Mouse (Mus musculus) heart, postnatal 25 days (tissue): Measurements from ENCODE around the gene Wbp11. TPM values are rescaled to one million over a fixed set of nuclear protein-coding genes. Genes with fewer than 3 reads are reported as not detected.
"Not testable (repeated sequence)": the region's sequence is repeated elsewhere in the genome, so short reads cannot be mapped to it uniquely, and the experiment has no call there.

ENCODE experiments used
- DNase-seq: peaks from one replicate; pipeline ENCODE4 v3.0.0; 2022; ENCODE audit warnings: low spot score
- intact Hi-C: fragments of 180-260 bp; cut with DNase I; formaldehyde crosslinking; loops from one replicate; pipeline ENCODE4 v1.15.1; 2025
- total RNA-seq, 2 experiments: library from RNA; stranded (reverse); gene quantifications; 2 replicates each; pipeline ENCODE4 v1.2.3; 2021

The Wbp11 gene
- total RNA-seq, 2 experiments from 2014 or later, result 57.0 to 63.3 TPM

GRCm38 (mm10) chr6:136806819-136807218 is 21.2 kb downstream of the Wbp11 start:
- no peak for DNase-seq
- intact Hi-C loops, result loop anchor here (10.0 kb wide), 1 partner anchor 928 kb away; the partner anchor contains the start of gene Strap

GRCm38 (mm10) chr6:136805409-136805775 is 22.6 kb downstream of the Wbp11 start:
- DNase-seq, result no peak
- intact Hi-C loops, result loop anchor here (10.0 kb wide), 1 partner anchor 929 kb away; the partner anchor contains the start of gene Strap

- intact Hi-C loops, result loop anchor here (1.0 to 10.0 kb wide), 2 partner anchors 22 to 930 kb away; partner anchors contain the start of genes BC049715 and Strap
- no peak for DNase-seq
Measured at GRCm38 (mm10) chr6:136804705-136805408, 23.2 kb downstream of the Wbp11 start.

- intact Hi-C loops, result loop anchor here (1.0 to 10.0 kb wide), 2 partner anchors 23 to 931 kb away; partner anchors contain the start of genes BC049715 and Strap
- DNase-seq, result peak; percentile 91
Measured at GRCm38 (mm10) chr6:136803739-136804633, 24.0 kb downstream of the Wbp11 start, which contains the start of gene Hist4h4. Gene Hist4h4, minus strand, starts transcription at chr6:136804415.

- DNase-seq, result no peak
- intact Hi-C loops, result loop anchor here (10.0 kb wide), 1 partner anchor 932 kb away; the partner anchor contains the start of gene Strap
Measured at GRCm38 (mm10) chr6:136803093-136803738, 24.8 kb downstream of the Wbp11 start.

- intact Hi-C loops, result loop anchor here (10.0 kb wide), 1 partner anchor 934 kb away; the partner anchor contains the start of gene Strap
- DNase-seq, result no peak
Measured at GRCm38 (mm10) chr6:136801274-136801673, 26.8 kb downstream of the Wbp11 start.

GRCm38 (mm10) chr6:136800710-136801109 is 27.3 kb downstream of the Wbp11 start:
- no peak for DNase-seq
- intact Hi-C loops, result loop anchor here (10.0 kb wide), 1 partner anchor 934 kb away; the partner anchor contains the start of gene Strap

GRCm38 (mm10) chr6:136797874-136798693 is 29.9 kb downstream of the Wbp11 start:
- intact Hi-C loops, DNase-seq: not testable (repeated sequence)

- intact Hi-C loops, result no loop called here
Measured at GRCm38 (mm10) chr6:136795850-136796249, 32.2 kb downstream of the Wbp11 start.

GRCm38 (mm10) chr6:136795110-136795509 is 32.9 kb downstream of the Wbp11 start:
- intact Hi-C loops, result no loop called here
- DNase-seq, result no peak

More at GRCm38 (mm10) chr6:136795850-136796249, 32.2 kb downstream of the Wbp11 start:
- DNase-seq, result no peak

- intact Hi-C loops, result no loop called here
- DNase-seq, result no peak
Measured at GRCm38 (mm10) chr6:136793831-136794525, 34.1 kb downstream of the Wbp11 start.

- intact Hi-C loops, result no loop called here
Measured at GRCm38 (mm10) chr6:136792884-136793758, 34.9 kb downstream of the Wbp11 start.

GRCm38 (mm10) chr6:136789391-136789971 is 38.6 kb downstream of the Wbp11 start:
- intact Hi-C loops, result no loop called here
- peak; percentile 72 for DNase-seq

More at GRCm38 (mm10) chr6:136792884-136793758, 34.9 kb downstream of the Wbp11 start:
- DNase-seq, result no peak

GRCm38 (mm10) chr6:136782761-136783160 is 45.3 kb downstream of the Wbp11 start:
- no peak for DNase-seq
- intact Hi-C loops, result no loop called here

GRCm38 (mm10) chr6:136782146-136782545 is 45.9 kb downstream of the Wbp11 start:
- intact Hi-C loops, result no loop called here
- no peak for DNase-seq

GRCm38 (mm10) chr6:136781377-136781986 is 46.6 kb downstream of the Wbp11 start, which contains the start of gene Gucy2c:
Gene Gucy2c, minus strand, starts transcription at chr6:136781765.
- DNase-seq, result no peak
- intact Hi-C loops, result no loop called here
